Mouse (Mus musculus): ENCODE measurements at regions not wholly inside any gene's neighbourhood (a gene's known extent, or its start where the extent isn't known, plus 50 kb on each side); places are given as distances from the start of the nearest gene placed in this dataset.

GRCm38 (mm10) chrX:99592980-99593379 lies 121.9 kb upstream of the Pja1 start:
- no peak for DNase-seq

- DNase-seq, result no peak
Measured at GRCm38 (mm10) chrX:99587284-99587683, 116.2 kb upstream of the Pja1 start.

GRCm38 (mm10) chrX:99586282-99586681 lies 115.2 kb upstream of the Pja1 start:
- DNase-seq, result no peak

- no peak for DNase-seq
Measured at GRCm38 (mm10) chrX:99585703-99586102, 114.6 kb upstream of the Pja1 start.

GRCm38 (mm10) chrX:99582611-99583010 lies 111.5 kb upstream of the Pja1 start:
- no peak for DNase-seq

GRCm38 (mm10) chrX:99581632-99582466 lies 110.8 kb upstream of the Pja1 start:
- DNase-seq, result no peak

- no peak for DNase-seq
Measured at GRCm38 (mm10) chrX:99579206-99579605, 108.1 kb upstream of the Pja1 start.

GRCm38 (mm10) chrX:99578796-99579195 lies 107.7 kb upstream of the Pja1 start:
- DNase-seq, result no peak

GRCm38 (mm10) chrX:99575105-99575504 lies 104.0 kb upstream of the Pja1 start:
- DNase-seq, result no peak

- DNase-seq, result peak; percentile 67
Measured at GRCm38 (mm10) chrX:99574441-99575103, 103.5 kb upstream of the Pja1 start.

- DNase-seq, result no peak
Measured at GRCm38 (mm10) chrX:99570161-99570560, 99.1 kb upstream of the Pja1 start.

- no peak for DNase-seq
Measured at GRCm38 (mm10) chrX:99568244-99568643, 97.2 kb upstream of the Pja1 start.

- DNase-seq, result no peak
Measured at GRCm38 (mm10) chrX:99567367-99568164, 96.5 kb upstream of the Pja1 start.

- no peak for DNase-seq
Measured at GRCm38 (mm10) chrX:99561995-99562394, 90.9 kb upstream of the Pja1 start.

GRCm38 (mm10) chrX:99560699-99561098 lies 89.6 kb upstream of the Pja1 start:
- DNase-seq, result peak; percentile 21

- DNase-seq, result no peak
Measured at GRCm38 (mm10) chrX:99556876-99557354, 85.8 kb upstream of the Pja1 start.

- DNase-seq, result no peak
Measured at GRCm38 (mm10) chrX:99555976-99556781, 85.1 kb upstream of the Pja1 start.

- no peak for DNase-seq
Measured at GRCm38 (mm10) chrX:99552778-99553177, 81.7 kb upstream of the Pja1 start.

- no peak for DNase-seq
Measured at GRCm38 (mm10) chrX:99550057-99550760, 79.1 kb upstream of the Pja1 start.

- no peak for DNase-seq
Measured at GRCm38 (mm10) chrX:99548284-99549019, 77.4 kb upstream of the Pja1 start.

All from adrenal gland, postnatal 25 days (tissue).